In genomic region chr3:146184992-146185657, GRCm38 (mm10) we compare ENCODE assay signal across 8 mouse cellular contexts. TPM values are rescaled to one million over a fixed set of nuclear protein-coding genes. Genes with fewer than 3 reads are reported as not detected.
DNase-seq lines count a peak whose midpoint lies in the region; TF ChIP-seq lines count a peak whose summit lies in the region.

No protein-coding gene starts in this region.

- H3K4me1 ChIP-seq in midbrain, embryonic 10.5 days: peaks cover 17% of the 10 kb centered on the region

- H3K27ac ChIP-seq in gastrocnemius, adult 2 months: no peak overlapping the region
- peak overlapping the region; percentile 63 for H3K27ac ChIP-seq in midbrain, embryonic 10.5 days (replicated peaks)

- no peak overlapping the region for H3K4me3 ChIP-seq in gastrocnemius, adult 2 months
- H3K4me3 ChIP-seq in midbrain, embryonic 10.5 days: no peak overlapping the region

- peak; percentile 15 for DNase-seq in ovary, adult 18-20 months (ENCODE audit: low spot score)
- DNase-seq in ovary, postnatal 10 days (ENCODE audit: low spot score): no peak
- peak; percentile 76 to 80 for DNase-seq in cerebellum, postnatal 14 days
- peak; percentile 42 for DNase-seq in gastrocnemius, adult 2 months
- peak; percentile 79 for DNase-seq in induced T-regulatory cell, adult 2 months (ENCODE audit: low read depth)
- peak; percentile 56 to 63 for DNase-seq in left cerebral cortex, adult 18-20 months (ENCODE audit: low spot score in 2 of 2)
- peak; percentile 70 for DNase-seq in midbrain, embryonic 10.5 days (ENCODE audit: low spot score)
- DNase-seq in right cerebral cortex, postnatal 36 days (ENCODE audit: low spot score in 2 of 2): peak; percentile 65 to 67

- WGBS in midbrain, embryonic 10.5 days: 25% methylated on average over 13 of the region's 13 CpGs

- intact Hi-C loops in gastrocnemius, adult 2 months (cut with DNase I): loop anchor here (5.0 kb wide), 1 partner anchor 142 kb away; no protein-coding TSS in a partner anchor

- H3K9me3 ChIP-seq in midbrain, embryonic 10.5 days (replicated peaks): no peaks in the 10 kb centered on the region

- peaks cover 27% of the 10 kb centered on the region for H3K27me3 ChIP-seq in midbrain, embryonic 10.5 days (ENCODE audit: low read depth, poor library complexity, severe bottlenecking)

- H3K36me3 ChIP-seq in midbrain, embryonic 10.5 days: no peaks in the 10 kb centered on the region

- TF ChIP-seq CTCF in gastrocnemius, adult 2 months (IDR thresholded peaks at IDR 0.05): peak; percentile 94

RNA-seq across cellular contexts. Expression of gene Mcoln2, which starts 35.5 kb away (rescaled TPM):
- under 1 TPM in 1 of 2 experiments, not detected in 1; 0.74 TPM for total RNA-seq in gastrocnemius, adult 2 months (2021)
- not detected for total RNA-seq in left cerebral cortex, adult 18-20 months (2021)
- 0.20 and 0.29 TPM in 2 replicates for polyA plus RNA-seq in midbrain, embryonic 10.5 days (2016; fragmentation: Nextera tagmentation; extraction: Ambion mirVana)

RNA-seq across cellular contexts. Expression of gene Lpar3, which starts 35.6 kb away (rescaled TPM):
- under 1 TPM; 0.10 to 0.14 TPM for total RNA-seq in gastrocnemius, adult 2 months (2021)
- under 1 TPM; 0.28 to 0.40 TPM for total RNA-seq in left cerebral cortex, adult 18-20 months (2021)
- 0.46 and 0.47 TPM in 2 replicates for polyA plus RNA-seq in midbrain, embryonic 10.5 days (2016; fragmentation: Nextera tagmentation; extraction: Ambion mirVana)
